Mouse (Mus musculus) right cerebral cortex, adult 2 months (tissue): ENCODE data around the gene Eml3.
A peak's percentile ranks its signal among the peaks of the same experiment; 100 is the strongest.
"Not testable (repeated sequence)": the region's sequence is repeated elsewhere in the genome, so short reads cannot be mapped to it uniquely, and the experiment has no call there.

Experiments
- DNase-seq, 2 experiments: peaks; one replicate each; pipeline ENCODE4 v3.0.0; 2021 to 2022; ENCODE audit warnings: low spot score in 2 of 2

Gene Eml3

GRCm38 (mm10) chr19:8952241-8952640, 22.9 kb downstream of the Eml3 start:
- DNase-seq = no peak

- peak; percentile 97 for DNase-seq
These were observed 24.0 kb downstream of the Eml3 start, which contains the start of gene Tut1 for GRCm38 (mm10) chr19:8953135-8954039. Gene Tut1, plus strand, starts transcription at chr19:8953847.

GRCm38 (mm10) chr19:8954171-8954570, 24.8 kb downstream of the Eml3 start:
- DNase-seq = no peak

- no peak for DNase-seq
These were observed 32.9 kb downstream of the Eml3 start for GRCm38 (mm10) chr19:8962256-8962655.

GRCm38 (mm10) chr19:8965075-8965474, 35.7 kb downstream of the Eml3 start:
- DNase-seq = no peak

GRCm38 (mm10) chr19:8965771-8966170, 36.4 kb downstream of the Eml3 start:
- no peak for DNase-seq

- no peak for DNase-seq
These were observed 36.8 kb downstream of the Eml3 start for GRCm38 (mm10) chr19:8966198-8966589.

- DNase-seq = peak; percentile 99
These were observed 37.4 kb downstream of the Eml3 start, which contains the start of gene Eef1g for GRCm38 (mm10) chr19:8966590-8967372. Gene Eef1g, plus strand, starts transcription at chr19:8967041.

GRCm38 (mm10) chr19:8967373-8967743, 38.0 kb downstream of the Eml3 start:
- no peak for DNase-seq

- DNase-seq = no peak
These were observed 38.5 kb downstream of the Eml3 start for GRCm38 (mm10) chr19:8967893-8968292.

- DNase-seq = not testable (repeated sequence)
These were observed 43.1 kb downstream of the Eml3 start for GRCm38 (mm10) chr19:8972491-8972890.

GRCm38 (mm10) chr19:8974638-8975037, 45.3 kb downstream of the Eml3 start:
- no peak for DNase-seq

GRCm38 (mm10) chr19:8975491-8975890, 46.1 kb downstream of the Eml3 start:
- no peak for DNase-seq

GRCm38 (mm10) chr19:8976535-8976934, 47.2 kb downstream of the Eml3 start:
- no peak for DNase-seq

GRCm38 (mm10) chr19:8980771-8981170, 51.4 kb downstream of the Eml3 start:
- no peak for DNase-seq

DNA sequence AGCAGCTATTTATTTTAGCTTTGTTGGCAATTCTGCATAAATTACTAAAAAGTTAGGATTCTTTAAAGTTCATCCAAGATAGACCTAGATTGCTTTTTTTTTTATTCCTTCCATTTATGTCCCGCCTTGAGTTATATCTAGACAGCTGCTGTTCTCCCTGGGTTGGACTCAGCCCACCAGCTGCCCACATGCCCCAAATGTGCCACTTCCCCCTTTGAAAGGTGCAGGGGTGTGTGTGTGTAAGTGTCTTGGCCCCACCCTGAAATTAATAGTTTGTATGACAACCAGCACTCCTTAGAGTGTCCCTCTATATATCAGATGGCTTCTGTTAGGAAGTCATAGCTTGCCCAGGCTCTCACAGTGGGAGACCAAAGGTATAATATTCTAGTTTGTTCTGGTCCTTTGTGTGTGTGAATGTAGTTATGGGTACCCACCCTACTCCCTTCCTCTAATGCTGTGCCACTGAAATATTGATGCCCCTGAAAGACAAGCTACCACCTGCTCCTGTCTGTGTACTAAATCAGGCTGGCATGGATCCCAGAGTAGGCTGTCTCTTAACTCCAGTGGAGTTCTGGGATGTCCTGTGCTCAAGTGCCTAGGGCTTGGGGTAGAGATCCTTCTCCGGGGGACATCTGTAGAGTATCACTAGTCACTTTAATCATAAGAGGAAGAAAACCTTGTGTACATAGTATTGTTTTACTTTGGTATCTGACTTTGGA, 52.3 kb downstream of the Eml3 start:
- DNase-seq = no peak

GRCm38 (mm10) chr19:8982303-8983149, 53.2 kb downstream of the Eml3 start:
- DNase-seq = no peak

GRCm38 (mm10) chr19:8983150-8983650, 53.8 kb downstream of the Eml3 start:
- DNase-seq = no peak

DNA sequence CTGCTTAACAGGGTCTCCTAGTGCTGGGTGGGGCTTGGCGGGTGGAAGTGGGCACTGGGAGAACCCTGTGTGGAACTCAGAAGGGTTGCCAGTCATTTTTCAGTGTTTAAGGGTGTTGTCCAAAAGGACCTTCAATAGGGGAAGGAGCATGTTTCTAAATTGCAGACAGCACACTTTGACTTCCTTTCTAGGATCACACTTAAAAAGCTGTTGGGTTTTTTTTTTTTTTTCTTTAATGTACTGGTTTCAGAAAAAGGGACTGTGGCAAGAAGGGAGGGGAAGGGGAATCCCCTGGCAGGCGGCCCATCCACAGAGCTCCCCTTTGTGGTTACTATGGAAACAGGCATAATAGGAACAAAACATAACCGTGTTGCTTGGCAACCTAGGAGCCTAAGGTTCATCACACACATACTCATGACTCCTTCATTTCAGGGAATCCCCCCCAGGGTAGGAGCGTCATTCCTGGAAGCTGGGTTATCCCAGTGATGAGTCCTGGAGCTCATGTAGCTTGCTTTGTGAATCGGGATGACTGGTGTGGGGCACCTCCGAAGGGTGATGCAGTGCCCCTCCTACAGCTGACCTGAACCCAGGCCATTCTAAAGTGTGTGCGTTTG, 55.0 kb downstream of the Eml3 start:
- peak in 1 of 2 experiments; percentile 27 for DNase-seq

GRCm38 (mm10) chr19:8985891-8986290, 56.5 kb downstream of the Eml3 start:
- DNase-seq = no peak
